Mouse (Mus musculus) retina, embryonic 14.5 days (tissue): Measurements from ENCODE around the gene Agxt2.

ENCODE experiments used
- DNase-seq: peaks from one replicate; pipeline ENCODE4 v3.0.0-alpha.2; 2015; ENCODE audit warnings: low spot score

Agxt2 gene

DNA sequence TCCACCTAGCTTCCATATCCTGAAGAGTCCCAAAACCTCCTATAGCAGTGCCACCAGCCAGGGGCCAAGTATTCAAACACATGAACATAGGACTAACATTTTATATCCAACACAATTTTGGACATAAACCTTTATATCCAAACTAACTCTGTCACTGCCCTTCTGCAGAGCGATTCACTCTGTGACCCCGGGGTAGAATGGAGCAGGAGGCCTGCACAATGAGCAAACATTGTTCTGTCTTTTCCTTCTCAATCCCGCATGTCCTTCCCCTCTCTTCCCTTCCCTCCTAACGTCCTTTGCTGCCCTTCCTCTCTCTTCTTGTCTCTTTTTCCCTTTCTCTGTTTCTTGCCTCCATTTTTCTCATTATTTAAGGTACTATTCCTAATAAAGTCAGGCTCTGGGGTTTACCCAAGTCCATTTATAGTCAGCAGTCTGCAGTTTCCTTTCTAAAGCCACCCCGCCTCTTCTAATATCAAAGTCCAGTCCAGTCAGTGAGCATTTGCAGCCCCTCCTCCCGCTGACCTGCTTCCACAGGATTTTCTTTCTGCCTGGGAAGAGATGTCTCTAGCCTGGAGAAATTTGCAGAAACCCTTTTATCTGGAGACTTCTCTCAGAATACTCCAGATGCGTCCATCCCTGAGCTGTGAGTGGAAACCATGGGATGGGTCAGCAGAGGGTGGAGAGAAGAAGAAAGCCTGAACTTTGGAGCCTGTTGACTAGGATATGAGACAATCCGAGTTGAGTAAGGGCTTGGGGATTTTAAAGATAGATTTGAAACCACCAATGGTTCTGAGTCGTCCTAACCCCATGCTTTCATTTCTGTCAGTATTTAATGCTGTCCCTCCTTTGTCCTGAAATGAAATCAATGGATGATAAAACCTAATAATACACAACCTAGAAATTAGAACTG, at the start of gene Agxt2:
TSS of gene Agxt2 (plus strand) at position 494 of the 910 bp plus-strand sequence.
- DNase-seq = no peak

DNA sequence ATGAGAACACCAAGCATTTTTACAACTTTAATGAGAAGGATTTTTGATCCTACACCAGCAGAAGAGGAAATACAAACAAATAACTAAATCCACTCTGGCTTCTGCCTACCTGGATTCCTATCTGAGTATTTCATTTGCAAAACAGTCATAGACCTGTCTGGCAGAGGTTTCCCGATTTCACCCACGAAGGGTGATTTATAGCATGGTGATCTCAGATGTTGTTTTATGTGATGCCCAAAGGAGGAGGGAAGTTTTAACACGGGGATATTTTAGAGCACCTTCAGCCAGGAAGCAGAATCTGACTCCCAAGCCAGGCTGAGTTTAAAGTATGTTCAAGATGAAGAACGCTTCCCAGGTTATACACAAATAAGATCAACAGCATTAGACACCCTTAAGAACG, 46.5 kb upstream of the Agxt2 start:
- DNase-seq = no peak

GRCm38 (mm10) chr15:10313522-10314455, 44.5 kb upstream of the Agxt2 start:
- peak; percentile 73 for DNase-seq

DNA sequence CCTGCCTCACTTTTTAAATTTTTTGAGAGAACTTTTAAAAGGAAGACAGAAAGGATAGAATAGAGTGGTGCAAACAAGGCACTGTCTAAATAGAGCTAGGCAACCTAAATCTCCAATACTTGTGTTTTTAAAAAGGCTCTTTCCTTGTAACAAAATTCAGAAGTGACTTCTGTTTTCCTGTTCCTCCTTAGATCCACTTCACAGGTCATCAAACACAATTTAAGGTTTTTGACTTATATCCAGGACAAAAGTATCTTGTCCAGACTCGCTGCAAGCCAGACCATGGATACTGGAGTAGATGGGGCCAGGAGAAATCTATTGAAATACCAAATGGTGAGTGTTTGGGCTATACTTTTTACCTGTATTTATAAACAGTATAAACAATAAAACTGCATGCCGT, 33.3 kb upstream of the Agxt2 start, which contains the start of gene Gm21973:
TSS of gene Gm21973 (plus strand) at position 301 of the 400 bp plus-strand sequence.
- DNase-seq = no peak

- no peak for DNase-seq
These were observed 27.7 kb upstream of the Agxt2 start for GRCm38 (mm10) chr15:10330626-10331025.

GRCm38 (mm10) chr15:10332566-10332965, 25.8 kb upstream of the Agxt2 start:
- no peak for DNase-seq

GRCm38 (mm10) chr15:10338606-10339005, 19.7 kb upstream of the Agxt2 start:
- no peak for DNase-seq

GRCm38 (mm10) chr15:10347044-10347443, 11.3 kb upstream of the Agxt2 start:
- peak; percentile 5 for DNase-seq

DNA sequence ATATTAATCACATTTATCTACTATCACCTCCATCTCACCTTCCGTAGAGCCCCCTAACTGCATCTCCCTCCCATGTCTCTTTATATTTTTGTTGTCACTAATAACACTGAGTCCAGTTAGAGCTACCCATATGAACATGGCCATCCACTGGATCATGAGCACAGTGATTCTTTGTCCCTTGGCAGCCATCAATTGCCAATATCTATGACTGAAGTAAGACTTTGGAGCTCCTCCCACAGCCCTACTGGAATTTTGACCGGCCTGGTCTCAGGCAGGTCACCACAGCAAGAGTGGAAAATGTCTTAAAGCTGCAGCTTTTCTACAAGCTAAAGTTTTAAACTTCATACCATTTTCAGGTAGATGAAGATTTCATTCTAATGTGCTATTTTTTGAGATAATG, 8.0 kb downstream of the Agxt2 start:
- no peak for DNase-seq

- DNase-seq = no peak
These were observed 17.1 kb downstream of the Agxt2 start for GRCm38 (mm10) chr15:10375404-10375803.

DNA sequence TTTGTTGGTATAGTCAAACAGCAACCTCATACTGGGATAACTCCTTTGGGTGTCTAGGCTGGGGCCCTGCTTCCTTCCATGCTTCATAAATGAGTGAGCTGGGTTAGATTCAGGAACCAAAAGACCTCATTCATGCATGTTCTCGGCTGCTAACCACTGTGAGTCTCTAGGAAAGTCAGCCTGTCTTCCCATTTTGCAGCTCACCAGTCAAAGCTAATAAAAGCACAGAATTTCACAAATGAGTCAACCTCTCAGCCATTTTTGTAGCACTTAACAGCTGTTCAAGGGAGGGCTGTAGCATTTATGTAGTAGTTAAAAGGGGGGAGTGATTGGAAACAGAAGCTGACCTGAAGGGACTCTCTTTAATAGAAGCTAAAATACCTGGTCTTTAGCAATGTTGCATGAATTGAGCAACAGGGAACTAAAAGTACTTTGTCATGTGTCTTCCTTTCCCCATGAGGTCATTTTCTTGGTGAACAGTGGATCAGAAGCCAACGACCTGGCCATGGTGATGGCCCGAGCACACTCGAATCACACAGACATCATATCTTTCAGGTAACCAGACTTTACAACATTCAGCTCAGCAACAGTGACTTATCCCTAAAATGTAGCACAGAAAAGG, 20.1 kb downstream of the Agxt2 start:
- DNase-seq = no peak

- no peak for DNase-seq
These were observed 21.6 kb downstream of the Agxt2 start for GRCm38 (mm10) chr15:10379757-10380458.

- DNase-seq = no peak
These were observed 28.9 kb downstream of the Agxt2 start for GRCm38 (mm10) chr15:10387263-10387662.

GRCm38 (mm10) chr15:10399795-10400194, 41.5 kb downstream of the Agxt2 start:
- DNase-seq = no peak

GRCm38 (mm10) chr15:10400415-10400814, 42.1 kb downstream of the Agxt2 start:
- peak; percentile 51 for DNase-seq

- no peak for DNase-seq
These were observed 51.5 kb downstream of the Agxt2 start for GRCm38 (mm10) chr15:10409842-10410241.

DNA sequence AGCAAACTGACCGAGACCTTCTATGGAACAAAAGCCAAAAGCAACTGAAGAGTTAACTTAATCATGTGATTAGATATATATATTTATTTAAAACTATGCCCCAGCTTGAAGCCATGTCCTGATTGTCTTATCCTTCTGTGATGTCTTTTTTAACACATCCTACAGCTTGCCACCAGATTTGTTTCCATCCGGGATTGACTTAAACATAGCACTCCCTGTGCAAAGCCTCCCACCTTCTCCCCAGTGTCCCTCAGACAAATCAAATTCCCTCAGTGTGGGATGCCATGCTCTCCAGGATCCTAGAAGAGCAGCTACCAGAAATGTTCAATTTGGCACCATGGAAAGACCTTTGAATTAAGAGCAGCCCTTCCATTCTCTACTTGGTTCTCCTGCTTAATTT, 52.5 kb downstream of the Agxt2 start:
- DNase-seq = no peak

DNA sequence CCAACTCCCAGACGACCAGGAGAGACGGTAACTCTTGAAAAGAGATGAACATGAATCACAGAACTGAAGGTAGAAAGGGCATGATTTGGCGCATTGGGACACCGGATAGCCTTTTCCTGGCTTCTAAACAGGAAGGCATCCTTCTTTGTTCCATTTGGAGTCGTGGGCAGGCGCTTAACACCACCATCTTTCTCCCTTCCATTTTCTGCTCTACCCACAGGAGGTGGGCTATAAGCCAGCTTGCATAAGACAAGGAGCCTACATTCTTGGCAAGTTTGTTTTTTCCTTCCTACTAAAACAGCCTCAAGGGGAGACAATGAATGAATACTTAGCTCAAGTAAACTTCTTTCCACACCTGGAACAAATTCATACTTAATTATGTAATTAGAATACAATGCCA, 55.3 kb downstream of the Agxt2 start:
- no peak for DNase-seq

DNA sequence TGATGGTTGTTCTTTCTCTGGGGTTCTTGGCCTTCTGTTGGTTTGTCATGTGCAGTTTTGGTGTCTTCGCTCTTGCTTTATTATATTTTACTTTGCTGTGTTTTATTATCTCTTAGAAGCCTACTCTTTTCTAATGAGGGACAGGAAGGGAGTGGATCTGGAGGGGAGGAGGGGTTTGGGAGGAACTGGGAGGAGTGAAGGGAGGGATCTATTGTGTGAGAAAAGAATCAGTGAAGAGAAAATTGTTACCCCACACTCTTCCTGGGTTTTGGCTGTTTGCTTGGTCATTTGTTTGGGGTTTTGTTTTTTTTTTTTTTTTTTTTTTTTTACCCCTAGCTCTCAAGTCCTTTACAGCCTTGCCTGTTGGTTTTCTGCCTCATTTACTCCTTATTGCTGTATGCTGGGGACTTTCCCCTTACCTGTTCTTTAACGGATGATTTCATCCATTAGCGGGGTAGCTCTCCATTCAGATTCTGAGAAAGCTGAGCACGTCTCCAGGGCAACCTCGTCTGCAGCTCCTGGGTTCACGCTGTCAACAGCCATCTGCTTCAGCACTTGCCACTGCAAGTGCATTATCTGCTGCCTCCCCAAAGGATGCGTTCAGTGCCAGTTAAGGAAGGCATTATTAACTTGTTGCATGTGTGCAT, 62.9 kb downstream of the Agxt2 start:
- peak; percentile 58 for DNase-seq

DNA sequence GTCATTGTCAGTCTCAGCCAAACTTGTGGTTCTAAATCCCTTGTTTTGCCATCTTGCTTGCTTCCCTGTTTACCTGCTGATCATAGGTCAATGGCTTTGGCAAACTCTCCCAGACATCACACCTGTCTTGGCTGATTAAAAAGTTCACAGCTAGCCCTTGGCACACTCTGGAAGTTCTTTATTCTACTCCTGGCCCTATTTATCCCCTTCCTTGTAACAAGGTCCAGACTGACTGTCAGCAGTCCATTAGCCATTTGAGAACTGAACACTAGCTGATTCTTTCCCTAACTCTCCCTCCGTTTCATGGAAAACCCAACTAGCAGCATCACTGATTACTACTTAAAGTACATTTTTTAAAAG, 63.4 kb downstream of the Agxt2 start:
- no peak for DNase-seq

GRCm38 (mm10) chr15:10426124-10426523, 67.8 kb downstream of the Agxt2 start:
- DNase-seq = no peak
